Comparison of ENCODE assay signal across 8 mouse cellular contexts in genomic region chr16:90220892-90221431, GRCm38 (mm10). TPM values are rescaled to one million over a fixed set of nuclear protein-coding genes. Genes with fewer than 3 reads are reported as not detected.
DNase-seq lines count a peak whose midpoint lies in the region; ATAC-seq and TF ChIP-seq lines count a peak whose summit lies in the region.

No protein-coding gene starts in this region.

- peak overlapping the region; percentile 93 for H3K4me3 ChIP-seq in kidney, postnatal 0 days (replicated peaks; ENCODE audit: low read depth, low read length)
- peak overlapping the region; percentile 89 for H3K4me3 ChIP-seq in stomach, postnatal 0 days (ENCODE audit: low read depth, low read length)

- H3K36me3 ChIP-seq in kidney, postnatal 0 days (ENCODE audit: insufficient read depth, low read length) = peaks cover 4% of the 10 kb centered on the region
- peaks cover 6% of the 10 kb centered on the region for H3K36me3 ChIP-seq in stomach, postnatal 0 days (ENCODE audit: control insufficient read depth, insufficient read depth, low read length)

- H3K4me2 ChIP-seq in kidney, postnatal 0 days (ENCODE audit: low read length) = peak overlapping the region; percentile 84
- peak overlapping the region; percentile 74 for H3K4me2 ChIP-seq in stomach, postnatal 0 days (replicated peaks; ENCODE audit: low read depth)

- H3K27me3 ChIP-seq in kidney, postnatal 0 days (ENCODE audit: insufficient read depth, low read length) = no peaks in the 10 kb centered on the region
- no peaks in the 10 kb centered on the region for H3K27me3 ChIP-seq in stomach, postnatal 0 days (ENCODE audit: control insufficient read depth, insufficient read depth, low read length)

- peak; percentile 57 for ATAC-seq in frontal cortex, adult (ENCODE audit: low TSS enrichment)
- ATAC-seq in kidney, postnatal 0 days (replicated peaks; ENCODE audit: low FRiP score, low read depth) = peak; percentile 83
- peak; percentile 32; the same call in 1 of the 2 replicates for ATAC-seq in megakaryocyte-erythroid progenitor cell, adult 5-6 weeks (replicated peaks; ENCODE audit: low FRiP score, low TSS enrichment, poor library complexity, severe bottlenecking)
- peak; percentile 87 for ATAC-seq in stomach, postnatal 0 days (ENCODE audit: low FRiP score, low TSS enrichment)

- H3K4me1 ChIP-seq in kidney, postnatal 0 days (replicated peaks; ENCODE audit: insufficient read depth, low read length) = peaks cover 11% of the 10 kb centered on the region; the same call in 1 of the 2 replicates
- H3K4me1 ChIP-seq in stomach, postnatal 0 days (replicated peaks; ENCODE audit: control insufficient read depth, insufficient read depth) = peaks cover 3% of the 10 kb centered on the region; the same call in 1 of the 2 replicates

- no peak for TF ChIP-seq CTCF in kidney, postnatal 0 days (IDR thresholded peaks at IDR 0.05; ENCODE audit: low read depth)
- TF ChIP-seq CTCF in stomach, postnatal 0 days (IDR thresholded peaks at IDR 0.05; ENCODE audit: low read depth) = no peak

- H3K9me3 ChIP-seq in kidney, postnatal 0 days (replicated peaks; ENCODE audit: low read length) = no peaks in the 10 kb centered on the region
- no peaks in the 10 kb centered on the region for H3K9me3 ChIP-seq in stomach, postnatal 0 days (ENCODE audit: control insufficient read depth, low read length)

- peak; percentile 61 for DNase-seq in cerebellum, adult 9-10 months
- no peak for DNase-seq in cerebellum, adult 18-20 months
- peak; percentile 67 for DNase-seq in urinary bladder, postnatal 14 days (ENCODE audit: low spot score)
- DNase-seq in urinary bladder, postnatal 4 days (ENCODE audit: low spot score in 2 of 2) = no peak
- peak; percentile 61 for DNase-seq in kidney, postnatal 0 days (ENCODE audit: low spot score)
- no peak for DNase-seq in stomach, postnatal 0 days (ENCODE audit: low spot score)

- 1% methylated on average over 52 of the region's 52 CpGs for WGBS in kidney, postnatal 0 days
- WGBS in stomach, postnatal 0 days = under 1% methylated on average over 50 of the region's 52 CpGs

- peak overlapping the region; percentile 89 for H3K27ac ChIP-seq in kidney, postnatal 0 days
- H3K27ac ChIP-seq in stomach, postnatal 0 days (replicated peaks) = peak overlapping the region; percentile 90

- no peak for TF ChIP-seq EP300 in stomach, postnatal 0 days (optimal IDR thresholded peaks at IDR 0.05)

- H3K9ac ChIP-seq in kidney, postnatal 0 days (ENCODE audit: low read depth, low read length) = peak overlapping the region; percentile 94
- H3K9ac ChIP-seq in stomach, postnatal 0 days (ENCODE audit: low read length) = peak overlapping the region; percentile 92

RNA-seq across cellular contexts. Expression of gene Sod1, which starts 0.4 kb away (rescaled TPM):
- polyA plus RNA-seq in kidney, postnatal 0 days (2015; fragmentation: Nextera tagmentation; extraction: Ambion mirVana) = 1,212 and 1,309 TPM in 2 replicates
- 1,056 and 1,102 TPM in 2 replicates for total RNA-seq in megakaryocyte-erythroid progenitor cell, adult 5-6 weeks (2014; fragmentation: Nextera tagmentation)
- total RNA-seq in megakaryocyte-erythroid progenitor cell, adult 5-6 weeks (2017) = 1,074 and 1,263 TPM in 2 replicates
- 1,113 and 1,141 TPM in 2 replicates for polyA plus RNA-seq in stomach, postnatal 0 days (2015; fragmentation: Nextera tagmentation; extraction: Ambion mirVana)

Comparison
In these comparisons a context has a peak if more than half of its experiments do, and no peak if none do; other contexts are left out.
1. DNase-seq: peak in cerebellum, adult 9-10 months (single experiment), urinary bladder, postnatal 14 days (single experiment) and kidney, postnatal 0 days (single experiment); none in cerebellum, adult 18-20 months (0 of 2), urinary bladder, postnatal 4 days (0 of 2) and stomach, postnatal 0 days (single experiment).
2. ATAC-seq: peak in every context shown above with its lines; median percentile 87 in stomach, postnatal 0 days; 83 in kidney, postnatal 0 days; 57 in frontal cortex, adult; 32 in megakaryocyte-erythroid progenitor cell, adult 5-6 weeks.